Mouse (Mus musculus) c-Kit-positive CD71-negative TER-119-negative erythroid progenitor cells, embryonic 14.5 days (primary cell): ENCODE results near the gene Apoa1.

ENCODE experiments used
- DNase-seq: peaks from one replicate; pipeline ENCODE4 v3.0.0-alpha.2; 2013; ENCODE audit warnings: low read depth

Apoa1 gene

GRCm38 (mm10) chr9:46257546-46257945 is 29.2 kb downstream of the Apoa1 start:
- DNase-seq, result no peak

GRCm38 (mm10) chr9:46259111-46259510 is 30.7 kb downstream of the Apoa1 start:
- no peak for DNase-seq

- DNase-seq, result no peak
Measured at GRCm38 (mm10) chr9:46261131-46261530, 32.8 kb downstream of the Apoa1 start.

- no peak for DNase-seq
Measured at GRCm38 (mm10) chr9:46268343-46268873, 40.0 kb downstream of the Apoa1 start, which contains the start of gene Apoa5. Gene Apoa5 (plus strand): TSS chr9:46268633.

GRCm38 (mm10) chr9:46269125-46269524 is 40.7 kb downstream of the Apoa1 start:
- no peak for DNase-seq

GRCm38 (mm10) chr9:46270782-46271181 is 42.4 kb downstream of the Apoa1 start:
- DNase-seq, result no peak

GRCm38 (mm10) chr9:46272070-46272469 is 43.7 kb downstream of the Apoa1 start:
- DNase-seq, result no peak

GRCm38 (mm10) chr9:46272677-46273454 is 44.5 kb downstream of the Apoa1 start, which contains the start of gene Zpr1:
Gene Zpr1 (plus strand): TSS chr9:46273064.
- DNase-seq, result peak; percentile 82

GRCm38 (mm10) chr9:46274494-46274893 is 46.1 kb downstream of the Apoa1 start:
- no peak for DNase-seq
